Mouse (Mus musculus) left cerebral cortex, adult 11 months (tissue): ENCODE measurements around the gene Elane.
A peak's percentile ranks its signal among the peaks of the same experiment; 100 is the strongest.

Experiments
- DNase-seq: peaks from one replicate; pipeline ENCODE4 v3.0.0; 2022; ENCODE audit warnings: low spot score

The Elane gene

DNA sequence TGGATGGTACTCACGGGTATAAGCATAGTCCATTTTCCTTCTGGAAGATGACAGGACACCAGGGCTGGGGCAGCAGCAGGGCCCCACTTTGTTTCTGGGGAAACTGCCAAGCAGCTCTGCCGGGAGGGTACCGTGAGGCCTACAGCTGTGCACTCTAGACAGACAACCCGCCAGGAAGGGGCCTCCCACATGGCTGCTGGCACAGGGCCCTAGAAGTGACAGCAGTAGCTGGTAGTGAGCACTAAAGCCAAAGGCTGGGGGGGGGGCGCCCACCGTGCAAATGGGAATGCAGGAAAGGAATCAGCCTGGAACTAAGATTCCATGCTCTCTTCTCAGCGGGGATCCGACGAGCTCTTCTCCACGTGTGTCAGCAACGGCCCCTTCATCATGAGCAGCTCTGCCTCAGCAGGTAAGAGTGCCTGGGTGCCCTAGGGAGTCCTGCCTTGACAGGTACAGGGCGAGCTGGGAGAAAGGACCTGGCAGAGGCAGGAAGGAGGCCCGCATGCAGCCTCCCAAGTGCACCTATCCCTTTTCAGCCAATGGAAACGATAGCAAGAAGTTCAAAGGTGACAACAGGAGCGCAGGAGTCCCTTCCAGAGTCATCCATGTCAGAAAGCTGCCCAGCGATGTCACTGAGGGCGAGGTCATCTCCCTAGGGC, 27.5 kb upstream of the Elane start:
- DNase-seq, result peak; percentile 68

DNA sequence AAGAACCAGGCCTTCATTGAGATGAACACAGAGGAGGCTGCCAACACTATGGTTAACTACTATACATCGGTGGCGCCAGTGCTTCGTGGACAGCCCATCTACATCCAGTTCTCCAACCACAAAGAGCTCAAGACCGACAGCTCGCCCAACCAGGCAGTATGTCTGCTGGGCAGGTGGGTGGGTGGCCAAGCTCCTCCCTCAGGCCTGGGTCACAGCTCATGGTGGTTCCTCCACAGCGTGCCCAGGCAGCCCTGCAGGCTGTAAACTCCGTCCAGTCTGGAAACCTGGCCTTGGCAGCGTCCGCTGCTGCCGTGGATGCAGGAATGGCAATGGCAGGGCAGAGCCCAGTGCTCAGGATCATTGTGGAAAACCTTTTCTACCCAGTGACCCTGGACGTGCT, 26.9 kb upstream of the Elane start:
- no peak for DNase-seq

DNA sequence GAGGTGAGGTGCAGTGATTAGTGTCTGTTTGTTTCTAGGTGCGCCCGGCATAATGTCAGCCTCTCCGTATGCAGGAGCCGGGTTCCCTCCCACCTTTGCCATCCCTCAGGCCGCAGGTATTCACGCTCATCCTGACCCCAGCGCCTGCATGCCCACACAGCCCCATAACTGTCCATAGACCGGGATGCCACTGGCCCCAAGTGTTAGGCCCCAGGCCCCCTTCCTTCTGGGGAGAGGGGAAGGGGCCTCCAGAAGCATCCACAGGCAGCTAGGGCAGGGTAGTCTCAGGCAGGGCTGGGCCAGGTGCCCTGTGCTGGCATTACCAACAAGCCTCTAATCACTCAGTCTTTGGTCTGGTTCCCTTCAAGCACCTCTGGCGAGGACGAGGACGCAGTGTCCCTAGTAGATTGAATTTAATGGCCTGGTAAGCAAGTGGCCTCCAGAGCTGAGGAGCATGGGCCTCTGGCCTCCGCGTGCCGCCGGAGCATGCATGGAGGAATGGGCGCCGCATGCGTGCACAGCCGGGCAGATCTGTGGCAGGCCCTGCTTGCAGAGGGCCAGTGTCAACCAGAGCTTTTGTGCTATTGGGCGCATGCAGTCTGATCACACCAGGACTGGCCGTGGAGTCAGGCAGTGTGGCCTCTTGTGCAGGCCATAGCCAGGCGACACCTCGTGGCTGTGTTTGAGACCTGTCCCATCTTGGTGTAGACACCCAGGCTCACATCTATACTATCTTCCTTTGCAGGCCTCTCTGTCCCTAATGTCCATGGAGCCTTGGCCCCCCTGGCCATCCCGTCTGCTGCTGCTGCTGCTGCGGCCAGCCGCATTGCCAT, 25.8 kb upstream of the Elane start:
- no peak for DNase-seq

DNA sequence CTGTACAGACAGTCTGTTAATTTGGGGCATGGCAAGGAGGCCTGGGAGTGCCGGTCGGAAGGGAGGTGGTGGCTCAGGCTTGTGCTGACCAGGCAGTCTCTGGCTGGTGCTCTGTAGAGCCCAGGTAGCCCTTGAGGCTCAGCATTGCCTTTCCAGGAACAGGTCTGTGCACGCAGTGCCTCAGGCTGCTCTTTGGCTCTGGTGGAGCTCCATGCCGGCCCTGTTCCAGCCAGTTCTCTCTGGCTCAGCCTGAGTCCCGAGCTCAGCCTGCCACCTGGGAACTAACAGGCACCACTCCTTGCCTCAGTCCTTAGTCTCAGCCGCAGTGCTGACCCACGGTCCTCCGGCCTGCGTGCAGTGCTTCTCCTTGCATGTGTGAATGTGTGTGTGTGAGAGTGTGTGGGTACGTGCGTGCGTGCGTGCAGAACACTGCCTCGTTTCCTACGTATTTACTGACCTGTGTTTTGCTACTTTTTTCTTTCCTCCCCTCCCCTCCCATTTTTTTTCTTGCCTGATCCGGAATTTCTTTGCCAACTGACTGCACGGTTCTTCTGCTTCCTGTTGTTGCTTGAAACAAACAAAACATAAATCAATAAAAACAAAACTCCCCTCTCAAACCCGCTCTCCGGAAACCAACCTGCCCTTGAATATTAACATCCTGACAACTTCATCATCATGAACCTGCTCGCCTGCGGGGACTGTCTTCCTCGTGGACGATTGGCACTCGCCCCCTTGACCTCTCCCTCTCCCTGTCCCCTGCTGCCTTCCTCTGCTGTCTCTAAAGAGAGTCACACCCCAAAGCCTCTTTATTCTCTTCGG, 24.6 kb upstream of the Elane start:
- no peak for DNase-seq

DNA sequence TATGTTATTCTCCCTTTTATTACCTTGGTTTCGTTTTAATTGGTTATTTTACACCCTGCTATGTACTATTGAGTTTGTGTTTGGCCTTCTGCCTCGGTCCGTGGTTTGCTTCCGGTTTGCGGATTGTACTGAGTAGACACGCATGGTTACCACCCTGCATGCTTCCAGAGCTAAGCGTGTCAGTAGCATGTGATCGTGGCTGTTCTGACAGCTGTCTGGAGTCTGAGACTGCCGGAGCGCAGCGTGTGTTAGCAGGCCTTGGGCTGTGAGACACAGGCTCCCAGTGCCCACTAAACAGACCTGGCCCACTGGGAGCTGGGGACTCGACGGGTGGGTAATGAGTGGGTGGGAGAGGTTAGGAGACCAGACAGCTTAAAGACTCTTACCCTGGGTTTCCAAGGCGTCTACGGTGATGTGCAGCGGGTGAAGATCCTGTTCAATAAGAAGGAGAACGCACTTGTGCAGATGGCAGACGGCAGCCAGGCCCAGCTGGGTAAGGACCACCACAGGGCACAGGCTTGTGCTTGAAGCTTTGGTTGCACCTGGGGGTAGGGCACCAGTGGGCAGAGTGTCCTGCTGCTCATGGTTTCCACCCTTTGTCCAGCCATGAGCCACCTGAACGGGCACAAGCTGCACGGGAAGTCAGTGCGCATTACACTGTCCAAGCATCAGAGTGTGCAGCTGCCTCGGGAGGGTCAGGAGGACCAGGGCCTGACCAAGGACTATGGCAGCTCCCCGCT, 23.8 kb upstream of the Elane start:
- DNase-seq, result no peak

DNA sequence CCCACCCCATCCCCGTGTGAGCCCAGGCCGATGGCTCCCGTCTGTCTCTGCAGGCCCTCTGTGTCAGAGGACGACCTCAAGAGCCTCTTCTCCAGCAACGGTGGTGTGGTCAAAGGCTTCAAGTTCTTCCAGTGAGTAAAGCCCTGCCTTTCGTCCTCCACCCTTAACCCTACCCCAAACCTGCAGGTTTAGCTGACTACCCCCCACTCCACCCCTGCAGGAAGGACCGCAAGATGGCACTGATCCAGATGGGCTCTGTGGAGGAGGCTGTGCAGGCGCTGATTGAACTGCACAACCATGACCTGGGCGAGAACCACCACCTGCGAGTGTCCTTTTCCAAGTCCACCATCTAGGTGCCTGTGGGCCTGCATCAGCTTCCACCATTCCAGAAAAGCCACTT, 23.1 kb upstream of the Elane start:
- DNase-seq, result no peak

DNA sequence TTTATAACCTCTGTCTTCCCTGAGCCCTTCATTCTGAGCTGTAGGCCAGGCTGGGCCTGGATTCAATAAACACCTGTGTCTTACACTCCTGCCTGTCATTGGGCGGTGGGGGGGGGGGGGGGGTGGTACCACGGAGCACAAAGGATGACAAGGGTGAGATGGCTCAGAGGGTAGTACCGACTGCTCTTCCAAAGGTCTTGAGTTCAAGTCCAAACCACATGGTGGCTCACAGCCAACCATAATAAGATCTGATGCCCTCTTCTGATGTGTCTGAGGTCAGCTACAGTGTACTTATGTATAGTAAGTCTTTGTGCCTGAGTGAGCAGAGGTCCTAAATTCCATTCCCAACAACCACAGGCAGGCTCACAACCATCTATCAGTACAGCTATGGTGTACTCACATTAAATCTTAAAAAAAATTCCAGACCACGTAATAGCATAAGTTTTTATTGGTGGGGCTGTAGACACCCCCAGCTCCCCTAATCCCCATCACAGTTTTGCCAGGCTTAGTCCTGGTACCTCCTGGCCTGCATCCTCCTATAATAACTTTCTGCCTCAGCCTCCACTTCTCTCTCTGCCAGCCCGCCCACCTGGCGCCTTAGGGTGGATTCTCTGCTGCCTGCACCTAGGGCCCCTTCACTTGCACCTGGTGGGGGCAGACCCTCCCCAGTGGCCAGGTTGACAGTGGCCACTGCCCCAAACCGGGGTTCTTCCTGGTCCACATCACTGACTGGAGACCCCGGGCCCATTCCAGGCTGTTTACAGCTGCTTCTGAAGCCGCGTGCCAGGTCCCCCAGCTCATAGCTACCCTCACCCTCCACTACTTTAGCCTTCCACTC, 21.5 kb upstream of the Elane start:
- no peak for DNase-seq

DNA sequence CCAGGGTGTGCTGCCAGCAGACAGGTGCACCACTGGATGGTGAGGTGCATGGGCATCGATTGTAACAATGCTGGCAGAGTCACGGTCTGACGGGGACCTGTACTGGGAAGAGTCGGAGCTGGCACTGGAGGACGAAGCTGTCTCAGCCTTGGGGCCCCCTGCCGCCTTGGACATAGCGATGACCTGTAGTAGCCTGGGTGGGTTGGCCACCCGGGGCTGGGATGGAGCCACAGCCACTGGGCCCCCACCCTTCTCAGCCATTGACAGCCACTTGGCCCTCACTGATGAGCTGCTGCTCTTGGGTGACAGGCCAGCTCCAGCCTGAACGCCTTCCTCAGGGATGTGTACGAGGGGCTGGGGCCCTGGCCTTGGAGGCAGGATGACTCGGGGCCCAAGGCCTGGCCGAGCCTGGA, 20.9 kb upstream of the Elane start:
- no peak for DNase-seq

DNA sequence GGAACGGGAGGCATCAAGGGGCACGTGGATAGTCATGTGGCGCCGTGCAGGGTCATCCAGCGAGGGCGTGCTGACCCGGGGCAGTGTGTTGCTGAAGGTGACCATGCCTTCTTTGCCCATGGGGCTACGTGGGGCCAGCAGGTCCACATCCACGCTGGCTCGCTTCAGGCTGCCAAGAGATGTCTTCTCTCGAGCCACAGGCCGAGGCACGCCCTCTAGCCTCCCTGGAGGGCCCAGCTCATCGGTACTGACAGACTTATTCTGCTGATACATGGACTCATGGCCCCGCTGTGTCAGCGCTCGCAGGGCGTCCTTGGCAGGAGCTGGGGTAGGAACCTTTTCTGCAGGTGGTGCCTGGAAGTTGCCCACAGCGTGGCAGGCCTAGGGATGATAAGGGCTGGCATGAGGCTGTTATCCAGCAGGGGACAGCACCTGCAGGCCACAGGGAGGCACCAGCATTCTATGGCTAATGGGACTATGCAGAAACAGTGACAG, 20.2 kb upstream of the Elane start:
- DNase-seq, result no peak

DNA sequence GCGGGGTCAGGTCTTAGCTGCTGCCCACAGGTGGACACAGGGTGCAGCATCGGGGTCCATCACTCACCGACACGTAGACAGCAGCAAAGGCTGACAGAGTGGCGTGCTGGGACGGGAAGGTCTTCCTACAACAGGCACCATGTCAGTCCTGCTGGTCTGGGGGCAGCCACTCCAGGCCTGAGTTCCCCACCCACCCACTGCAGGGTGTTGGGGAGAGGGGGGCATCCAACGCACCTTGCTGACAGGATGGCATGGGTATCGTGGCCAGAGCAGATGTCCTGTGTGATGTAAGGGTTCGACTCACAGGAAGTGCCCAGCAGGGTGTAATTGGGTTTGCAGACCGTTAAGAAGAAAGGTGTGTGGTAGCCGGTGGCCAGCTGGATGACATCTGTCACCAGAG, 19.4 kb upstream of the Elane start:
- DNase-seq, result no peak

DNA sequence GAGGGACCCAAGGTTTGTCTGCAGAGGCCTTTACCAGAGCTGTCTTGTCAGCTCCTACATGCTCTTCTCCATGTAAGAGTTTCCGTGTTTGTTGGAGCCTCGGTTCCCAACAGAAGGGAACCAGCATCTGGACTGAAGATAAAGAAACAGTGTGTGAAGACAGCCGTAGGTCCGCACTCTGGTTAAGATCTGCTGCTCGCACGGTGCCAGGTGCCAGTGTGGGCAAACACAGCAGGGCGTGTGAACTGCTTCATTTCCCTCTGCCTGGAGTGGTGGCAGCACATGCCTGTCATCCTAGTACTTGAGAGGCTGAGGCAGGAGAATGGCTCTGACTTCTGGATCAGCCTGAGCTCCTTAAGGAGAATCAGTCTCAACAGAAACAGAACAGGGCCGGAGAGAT, 14.2 kb upstream of the Elane start:
- no peak for DNase-seq

DNA sequence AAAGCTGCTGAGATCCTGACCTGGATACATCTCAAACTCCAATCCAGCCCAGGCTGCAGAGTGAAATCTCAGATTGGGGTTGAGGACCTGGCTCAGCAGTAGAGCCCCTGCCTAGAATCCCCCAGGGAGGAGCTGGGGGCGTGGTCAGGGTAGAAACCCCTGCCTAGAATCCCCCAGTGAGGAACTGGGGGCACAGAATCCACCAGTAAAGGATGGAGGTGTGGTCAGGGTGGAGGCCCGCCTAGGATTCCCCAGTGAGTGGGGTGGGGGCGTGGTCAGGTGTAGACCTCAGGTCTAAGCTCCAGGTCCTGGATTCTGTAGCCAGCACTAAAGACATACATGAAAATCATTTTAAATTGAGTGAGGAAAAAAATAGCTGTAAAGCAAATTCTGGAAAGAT, 13.2 kb upstream of the Elane start:
- DNase-seq, result no peak

DNA sequence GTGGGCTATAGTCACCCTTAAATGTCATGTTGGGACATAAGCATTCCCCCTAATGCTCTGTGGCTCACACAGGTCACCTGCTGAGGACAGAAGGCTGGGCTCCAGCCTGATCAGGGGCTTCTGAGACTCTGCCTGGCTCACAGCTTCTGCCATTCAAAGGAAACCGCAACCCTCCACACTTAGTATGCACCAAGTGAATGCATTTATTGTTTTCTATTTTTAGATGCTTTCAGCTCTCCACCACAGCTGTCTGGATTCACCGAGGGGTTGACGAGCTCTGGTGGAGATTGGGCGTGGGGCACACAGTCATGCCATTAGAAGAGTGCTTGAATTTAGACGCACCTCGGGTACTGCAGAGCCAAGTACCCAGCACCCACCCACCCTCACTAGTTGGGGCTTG, 12.7 kb upstream of the Elane start:
- no peak for DNase-seq

DNA sequence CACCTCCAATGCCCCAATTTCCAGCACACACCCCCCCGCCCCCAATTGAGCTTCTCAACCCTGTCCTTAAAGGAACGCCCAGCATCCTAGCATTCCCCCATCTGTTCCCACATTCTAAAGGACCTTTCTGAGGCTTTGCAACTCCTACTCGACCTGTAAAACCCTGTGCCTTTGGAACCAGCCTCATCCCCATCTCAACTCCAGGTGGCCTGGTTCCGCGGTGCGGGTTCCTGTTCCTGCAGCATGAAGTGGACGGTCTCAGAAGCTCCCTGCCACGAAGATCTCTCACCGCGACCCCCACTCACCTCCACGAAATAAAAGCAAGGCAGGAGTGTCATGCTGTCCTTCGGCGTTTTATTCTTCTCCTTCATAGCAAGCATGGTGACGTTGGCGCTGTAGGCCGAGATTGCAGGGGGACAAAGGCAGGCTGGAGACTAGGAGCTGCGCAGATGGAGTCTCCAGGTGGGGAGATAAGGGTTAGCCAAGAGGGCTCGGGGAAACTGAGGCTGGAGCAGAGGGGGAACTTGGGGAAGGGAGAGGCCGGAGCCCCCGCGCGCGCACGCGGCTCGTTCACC, 12.2 kb upstream of the Elane start:
- no peak for DNase-seq

DNA sequence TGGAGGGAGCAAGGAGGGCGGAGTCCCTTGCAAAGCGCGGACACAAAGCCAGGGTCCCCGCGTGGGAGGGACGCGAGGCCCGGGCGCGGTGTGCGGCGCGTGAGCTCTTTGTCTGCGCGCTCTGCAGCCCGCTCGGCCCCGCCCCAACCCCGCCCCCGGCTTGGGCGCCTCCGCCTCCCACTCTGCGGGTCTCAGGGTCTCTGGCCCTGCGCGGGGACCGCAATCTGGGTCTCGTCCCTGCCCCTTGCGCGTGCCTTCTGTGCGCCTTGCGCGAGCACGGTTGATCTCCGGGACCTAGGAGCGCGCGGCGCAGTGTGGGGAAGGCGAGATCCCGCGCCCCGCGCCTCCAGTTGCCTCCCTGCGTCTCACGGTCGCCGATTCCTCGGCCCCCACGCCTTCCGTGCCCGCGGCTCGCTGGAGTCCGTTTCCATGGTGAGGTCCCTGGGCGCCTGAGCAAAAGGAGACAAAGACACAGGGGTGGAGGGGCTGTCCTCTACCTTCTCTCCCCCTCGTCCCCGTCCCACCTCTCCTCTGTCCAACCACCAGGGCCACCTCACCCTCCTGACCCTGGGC, 11.7 kb upstream of the Elane start, which contains the start of the genes Prtn3 and Plppr3:
Prtn3 (plus strand) TSS at position 187 of the 573 bp plus-strand sequence.
Plppr3 (minus strand) TSS at position 345 of the 573 bp plus-strand sequence.
- no peak for DNase-seq

DNA sequence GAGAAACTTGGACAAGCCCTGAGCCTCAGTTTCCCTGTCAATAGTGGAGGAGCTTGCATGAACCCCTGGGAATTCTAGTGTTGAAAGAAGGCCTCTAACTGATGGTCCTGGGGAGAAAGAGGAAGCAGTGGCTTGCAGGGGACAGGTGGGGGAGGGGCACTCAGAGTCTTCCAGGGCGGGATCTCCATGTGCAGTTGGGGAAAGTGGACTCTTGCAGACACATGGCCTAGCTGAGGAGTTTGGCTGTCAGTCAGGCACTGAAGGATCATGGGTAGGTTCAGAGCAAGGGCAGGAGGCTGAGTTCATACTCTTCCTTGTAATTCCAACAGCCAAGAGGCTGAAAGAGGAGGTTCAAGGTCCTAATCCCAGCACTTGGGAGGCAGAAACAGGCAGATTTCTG, 8.9 kb upstream of the Elane start:
- DNase-seq, result no peak

DNA sequence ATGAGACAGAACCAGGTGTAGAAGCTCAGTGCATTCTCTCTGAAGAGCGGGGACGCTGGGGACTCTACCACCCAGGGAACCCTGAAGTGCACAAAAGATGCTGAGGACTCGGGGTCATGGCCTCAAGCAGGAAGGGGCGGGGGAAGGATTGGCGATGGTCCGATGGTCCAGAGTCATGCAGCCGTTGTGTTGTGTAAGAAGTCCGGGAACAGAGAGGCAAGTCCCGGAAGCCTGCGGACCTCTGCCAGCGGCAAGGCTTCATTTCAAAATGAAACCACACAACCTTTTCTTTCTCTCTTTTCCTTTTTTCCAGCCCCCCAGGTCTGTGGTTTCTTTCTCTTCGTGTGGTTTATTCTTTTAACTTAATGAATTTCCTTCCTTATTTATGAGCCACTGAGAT, 8.3 kb upstream of the Elane start:
- no peak for DNase-seq

DNA sequence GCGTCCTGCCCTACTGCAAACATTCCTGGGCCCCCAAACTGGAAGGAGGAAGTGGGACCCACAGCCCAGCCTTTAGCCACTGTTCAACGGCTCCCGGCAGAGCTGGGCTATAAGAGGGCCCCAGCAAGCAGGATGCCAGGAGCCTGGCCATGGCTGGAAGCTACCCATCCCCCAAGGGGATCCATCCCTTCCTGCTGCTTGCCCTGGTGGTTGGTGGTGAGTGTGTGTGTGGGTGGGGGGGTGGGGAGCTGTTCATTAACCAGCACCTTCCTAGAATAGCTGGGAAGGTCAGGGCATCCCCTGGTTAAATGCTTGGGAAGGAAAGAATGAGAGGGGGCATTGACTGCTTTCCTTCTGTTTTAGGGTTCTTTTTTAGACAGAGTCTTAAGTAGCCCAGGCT, 6.5 kb upstream of the Elane start:
- DNase-seq, result no peak

DNA sequence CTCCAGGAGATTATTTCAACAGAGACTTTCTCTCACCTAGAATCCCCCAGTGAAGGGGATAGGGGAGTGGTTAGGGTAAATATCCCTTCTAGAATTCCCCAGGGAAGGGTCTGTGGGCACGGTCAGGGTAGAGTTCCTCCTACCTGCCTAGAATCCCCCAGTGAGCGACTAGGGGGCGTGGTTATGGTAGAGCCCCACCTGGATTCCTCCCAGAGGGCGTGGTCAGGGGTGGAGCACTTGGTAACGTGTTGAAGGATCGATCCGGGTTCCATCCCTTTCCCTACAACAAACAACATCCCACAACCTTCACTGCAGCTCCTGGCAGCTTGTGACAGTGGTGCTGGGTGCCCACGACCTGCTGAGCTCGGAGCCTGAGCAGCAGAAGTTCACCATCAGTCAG, 5.3 kb upstream of the Elane start:
- no peak for DNase-seq

DNA sequence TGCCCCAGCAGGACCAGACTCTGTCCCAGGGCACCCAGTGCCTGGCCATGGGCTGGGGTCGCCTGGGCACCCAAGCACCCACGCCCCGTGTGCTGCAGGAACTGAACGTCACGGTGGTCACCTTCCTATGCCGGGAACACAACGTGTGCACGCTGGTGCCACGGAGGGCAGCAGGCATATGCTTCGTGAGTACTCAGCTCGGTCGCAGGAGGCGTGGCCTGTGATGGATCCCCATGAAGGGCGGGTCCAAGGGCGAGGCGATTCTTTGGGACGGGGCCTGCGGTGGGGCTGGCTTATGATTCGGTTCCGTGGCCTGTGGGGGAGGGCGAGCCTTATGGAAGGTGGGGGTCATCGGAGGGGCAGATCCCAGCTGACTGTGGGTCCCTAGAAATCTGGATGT, 4.1 kb upstream of the Elane start:
- no peak for DNase-seq
